Mouse (Mus musculus): ENCODE data around the gene Pithd1. TPM values are rescaled to one million over a fixed set of nuclear protein-coding genes. Genes with fewer than 3 reads are reported as not detected.

Pithd1 gene
- total and polyA plus RNA-seq, 3 experiments: 62.8 to 77.7 TPM; not detected in 1

- TF ChIP-seq GABPA (IDR thresholded peaks at IDR 0.05; ENCODE audit: low read depth, low read length): no peak
- TF ChIP-seq E2F4 (IDR thresholded peaks at IDR 0.05; ENCODE audit: borderline replicate concordance, low read depth, low read length): no peak
- no peak for TF ChIP-seq MAFK (IDR thresholded peaks at IDR 0.05; ENCODE audit: borderline replicate concordance, low read depth, low read length)
These were observed 55.2 kb downstream of the Pithd1 start (continued) for GRCm38 (mm10) chr4:135931832-135932231.

GRCm38 (mm10) chr4:135930239-135930638, 56.8 kb downstream of the Pithd1 start:
- Histone ChIP-seq H3K27me3 (ENCODE audit: control insufficient read depth in 1 of 2, insufficient read depth in 2 of 2, low read length in 2 of 2) (no peaks in the 10 kb centered on the region), H3K27ac (ENCODE audit: control insufficient read depth, low read depth, low read length) (no peak overlapping the region), H3K9me3 (replicated peaks; ENCODE audit: insufficient read depth, low read length) (no peaks in the 10 kb centered on the region), H3K79me2 (ENCODE audit: control insufficient read depth, insufficient read depth, low read length, poor library complexity) (no peaks in the 10 kb centered on the region), H3K9ac (ENCODE audit: control insufficient read depth, low read depth, low read length, poor library complexity, severe bottlenecking) (no peak overlapping the region), H3K4me1 (ENCODE audit: control insufficient read depth in 1 of 2, insufficient read depth in 2 of 2, low read length in 2 of 2) (peaks cover 23 to 38% of the 10 kb centered on the region in 2 experiments), H3K4me3 (ENCODE audit: control insufficient read depth in 1 of 2, insufficient read depth in 1 of 2, low read depth in 2 of 2, low read length in 2 of 2) (no peak overlapping the region), H3K36me3 (ENCODE audit: control insufficient read depth in 1 of 2, insufficient read depth in 2 of 2, low read length in 2 of 2) (peaks cover 2 to 30% of the 10 kb centered on the region in 2 experiments; a peak in 2 of 4 replicates)
- no peak for DNase-seq (ENCODE audit: low read depth, low spot score)
- TF ChIP-seq MXI1 (IDR thresholded peaks at IDR 0.05; ENCODE audit: low read depth, low read length) (no peak), SMC3 (IDR thresholded peaks at IDR 0.05; ENCODE audit: low read depth, low read length) (no peak), ELF1 (IDR thresholded peaks at IDR 0.05; ENCODE audit: low read depth, low read length) (no peak), BHLHE40 (IDR thresholded peaks at IDR 0.05; ENCODE audit: borderline replicate concordance, low read depth, low read length) (no peak), KAT2A (conservative IDR thresholded peaks at IDR 0.05; ENCODE audit: low read depth, low read length) (no peak), NELFE (IDR thresholded peaks at IDR 0.05; ENCODE audit: low read depth, low read length) (no peak), HCFC1 (IDR thresholded peaks at IDR 0.05; ENCODE audit: low read depth, low read length) (no peak), TBP (IDR thresholded peaks at IDR 0.05; ENCODE audit: low read depth, low read length) (no peak), POLR2A (IDR thresholded peaks at IDR 0.05; ENCODE audit: control insufficient read depth in 1 of 2, insufficient read depth in 1 of 2, low read depth in 1 of 2, low read length in 2 of 2, poor library complexity in 1 of 2) (no peak), MAFK (IDR thresholded peaks at IDR 0.05; ENCODE audit: borderline replicate concordance, low read depth, low read length) (no peak), GABPA (IDR thresholded peaks at IDR 0.05; ENCODE audit: low read depth, low read length) (no peak), EP300 (IDR thresholded peaks at IDR 0.05; ENCODE audit: low read depth in 1 of 2, low read length in 2 of 2) (no peak), UBTF (IDR thresholded peaks at IDR 0.05; ENCODE audit: borderline replicate concordance, insufficient read depth, low read depth, low read length) (no peak), SIN3A (IDR thresholded peaks at IDR 0.05; ENCODE audit: low read length) (no peak), NRF1 (IDR thresholded peaks at IDR 0.05; ENCODE audit: insufficient read depth, low read depth, low read length, poor library complexity, severe bottlenecking) (no peak), USF1 (IDR thresholded peaks at IDR 0.05; ENCODE audit: low read depth, low read length) (no peak)

GRCm38 (mm10) chr4:135929828-135930227, 57.2 kb downstream of the Pithd1 start:
- H3K4me3 ChIP-seq (ENCODE audit: control insufficient read depth in 1 of 2, insufficient read depth in 1 of 2, low read depth in 2 of 2, low read length in 2 of 2): no peak overlapping the region
- H3K27ac ChIP-seq (ENCODE audit: control insufficient read depth, low read depth, low read length): no peak overlapping the region
- H3K4me1 ChIP-seq (ENCODE audit: control insufficient read depth in 1 of 2, insufficient read depth in 2 of 2, low read length in 2 of 2): peaks cover 20 to 38% of the 10 kb centered on the region in 2 experiments
- H3K36me3 ChIP-seq (ENCODE audit: control insufficient read depth in 1 of 2, insufficient read depth in 2 of 2, low read length in 2 of 2): peaks cover 2 to 29% of the 10 kb centered on the region in 2 experiments; a peak in 2 of 4 replicates
- no peak overlapping the region for H3K9ac ChIP-seq (ENCODE audit: control insufficient read depth, low read depth, low read length, poor library complexity, severe bottlenecking)
- TF ChIP-seq MAFK (IDR thresholded peaks at IDR 0.05; ENCODE audit: borderline replicate concordance, low read depth, low read length): no peak
- TF ChIP-seq UBTF (IDR thresholded peaks at IDR 0.05; ENCODE audit: borderline replicate concordance, insufficient read depth, low read depth, low read length): no peak
- TF ChIP-seq MAX (IDR thresholded peaks at IDR 0.05; ENCODE audit: low read length): no peak
- no peak for TF ChIP-seq ZKSCAN1 (IDR thresholded peaks at IDR 0.05; ENCODE audit: low read depth, low read length)
- TF ChIP-seq POLR2A (IDR thresholded peaks at IDR 0.05; ENCODE audit: control insufficient read depth in 1 of 2, insufficient read depth in 1 of 2, low read depth in 1 of 2, low read length in 2 of 2, poor library complexity in 1 of 2): no peak
- TF ChIP-seq USF1 (IDR thresholded peaks at IDR 0.05; ENCODE audit: low read depth, low read length): no peak
- TF ChIP-seq ZC3H11A (IDR thresholded peaks at IDR 0.05; ENCODE audit: low read depth, low read length): no peak
- TF ChIP-seq SIN3A (IDR thresholded peaks at IDR 0.05; ENCODE audit: low read length): no peak
- TF ChIP-seq TBP (IDR thresholded peaks at IDR 0.05; ENCODE audit: low read depth, low read length): no peak
- TF ChIP-seq ELF1 (IDR thresholded peaks at IDR 0.05; ENCODE audit: low read depth, low read length): no peak
- TF ChIP-seq CHD2 (IDR thresholded peaks at IDR 0.05; ENCODE audit: low read length): no peak
- no peak for TF ChIP-seq NRF1 (IDR thresholded peaks at IDR 0.05; ENCODE audit: insufficient read depth, low read depth, low read length, poor library complexity, severe bottlenecking)
- TF ChIP-seq CHD1 (IDR thresholded peaks at IDR 0.05; ENCODE audit: low read depth, low read length): no peak
- TF ChIP-seq JUND (IDR thresholded peaks at IDR 0.05; ENCODE audit: low read depth, low read length): no peak
- TF ChIP-seq TCF12 (IDR thresholded peaks at IDR 0.05; ENCODE audit: low read depth, low read length): no peak
- H3K27me3 ChIP-seq (ENCODE audit: control insufficient read depth in 1 of 2, insufficient read depth in 2 of 2, low read length in 2 of 2): no peaks in the 10 kb centered on the region
- H3K79me2 ChIP-seq (ENCODE audit: control insufficient read depth, insufficient read depth, low read length, poor library complexity): no peaks in the 10 kb centered on the region
- H3K9me3 ChIP-seq (replicated peaks; ENCODE audit: insufficient read depth, low read length): no peaks in the 10 kb centered on the region
- no peak for DNase-seq (ENCODE audit: low read depth, low spot score)
